Mouse (Mus musculus): ENCODE data around the gene Vim.

GRCm38 (mm10) chr2:13559729-13560128 is 14.0 kb upstream of the Vim start:
- no peak for TF ChIP-seq CTCF (IDR thresholded peaks at IDR 0.05; ENCODE audit: low read depth)
- no peak for TF ChIP-seq EP300 (IDR thresholded peaks at IDR 0.05; ENCODE audit: low read depth)
